Mouse (Mus musculus) macrophage (primary cell): Measurements from ENCODE around the gene Repin1. TPM values are rescaled to one million over a fixed set of nuclear protein-coding genes. Genes with fewer than 3 reads are reported as not detected.

Source experiments
- H3K27ac ChIP-seq: fragments of 350-480 bp; formaldehyde crosslinking; 2 replicates; pipeline ENCODE4 v1.9.0; 2021
- H3K36me3 ChIP-seq: fragments of 350-480 bp; formaldehyde crosslinking; 2 replicates; pipeline ENCODE4 v1.9.0; 2021; ENCODE audit errors: inconsistent target
- H3K4me3 ChIP-seq: fragments of 350-480 bp; formaldehyde crosslinking; 2 replicates; pipeline ENCODE4 v1.9.0; 2021; ENCODE audit errors: inconsistent target
- H3K79me2 ChIP-seq: fragments of 350-480 bp; formaldehyde crosslinking; 2 replicates; pipeline ENCODE4 v1.9.0; 2021; ENCODE audit errors: inconsistent target
- WGBS: methylation state at CpG from one replicate; pipeline ENCODE4 v1.1.7; 2026; ENCODE audit warnings: inconsistent platforms; ENCODE audit not compliant: missing documents; 5-methylcytosine and 5-hydroxymethylcytosine counted together
- polyA plus RNA-seq: library from polyadenylated mRNA; stranded (reverse); fragments of 250-400 nt; gene quantifications from 3 replicates; pipeline ENCODE4 v1.2.4, GENCODE M21; 2018; ENCODE audit warnings: inconsistent platforms

The Repin1 gene
- polyA plus RNA-seq, 1 experiment from 2014 or later: 5.1 TPM

GRCm38 (mm10) chr6:48594043-48594738, 508 bp downstream of the Repin1 start:
- Histone ChIP-seq H3K79me2 (peaks cover 16% of the 10 kb centered on the region; the same call in 1 of the 2 replicates), H3K36me3 (peaks cover 13% of the 10 kb centered on the region; the same call in 1 of the 2 replicates), H3K27ac (peak overlapping the region; percentile 43; the same call in 1 of the 2 replicates), H3K4me3 (peak overlapping the region; percentile 83)
- WGBS: 2% methylated on average over 34 of the region's 41 CpGs

- Histone ChIP-seq H3K4me3 (peak overlapping the region; percentile 83; the same call in 1 of the 2 replicates), H3K36me3 (peaks cover 13% of the 10 kb centered on the region; the same call in 1 of the 2 replicates), H3K79me2 (peaks cover 16% of the 10 kb centered on the region; the same call in 1 of the 2 replicates), H3K27ac (no peak overlapping the region)
- WGBS: 40% methylated on average over 1 of the region's 1 CpGs
Measured at GRCm38 (mm10) chr6:48595278-48595677, 1.6 kb downstream of the Repin1 start.

GRCm38 (mm10) chr6:48596545-48597232, 3.0 kb downstream of the Repin1 start:
- 95% methylated on average over 41 of the region's 45 CpGs for WGBS
- peaks cover 16% of the 10 kb centered on the region; the same call in 1 of the 2 replicates for H3K79me2 ChIP-seq
- no peak overlapping the region for H3K4me3 ChIP-seq
- peaks cover 13% of the 10 kb centered on the region; the same call in 1 of the 2 replicates for H3K36me3 ChIP-seq
- H3K27ac ChIP-seq: no peak overlapping the region

- Histone ChIP-seq H3K36me3 (peaks cover 13% of the 10 kb centered on the region; the same call in 1 of the 2 replicates), H3K4me3 (no peak overlapping the region), H3K27ac (no peak overlapping the region), H3K79me2 (peaks cover 16% of the 10 kb centered on the region; the same call in 1 of the 2 replicates)
- WGBS: 94% methylated on average over 24 of the region's 27 CpGs
Measured at GRCm38 (mm10) chr6:48597233-48597625, 3.5 kb downstream of the Repin1 start.

GRCm38 (mm10) chr6:48600594-48600993, 6.9 kb downstream of the Repin1 start:
- WGBS: 100% methylated on average over 1 of the region's 1 CpGs
- peaks cover 13% of the 10 kb centered on the region; the same call in 1 of the 2 replicates for H3K36me3 ChIP-seq
- no peak overlapping the region for H3K27ac ChIP-seq
- peaks cover under 1% of the 10 kb centered on the region; the same call in 1 of the 2 replicates for H3K79me2 ChIP-seq
- no peak overlapping the region for H3K4me3 ChIP-seq

GRCm38 (mm10) chr6:48601271-48602079, 7.8 kb downstream of the Repin1 start, which contains the start of gene Zfp775:
Gene Zfp775 (plus strand): TSS chr6:48602063.
- Histone ChIP-seq H3K36me3 (peaks cover 13% of the 10 kb centered on the region; the same call in 1 of the 2 replicates), H3K4me3 (peak within 1 kb of the TSS; percentile 74), H3K27ac (peak within 1 kb of the TSS; percentile 54), H3K79me2 (no peaks in the 10 kb centered on the region; the same call in 1 of the 2 replicates)
- 6% methylated on average over 42 of the region's 42 CpGs for whole genome bisulfite sequencing

- Histone ChIP-seq H3K4me3 (peak overlapping the region; percentile 74), H3K36me3 (peaks cover 13% of the 10 kb centered on the region; the same call in 1 of the 2 replicates), H3K79me2 (no peaks in the 10 kb centered on the region), H3K27ac (peak overlapping the region; percentile 37)
- 1% methylated on average over 28 of the region's 28 CpGs for WGBS
Measured at GRCm38 (mm10) chr6:48602080-48602741, 8.5 kb downstream of the Repin1 start.

- Histone ChIP-seq H3K36me3 (no peaks in the 10 kb centered on the region), H3K27ac (no peak overlapping the region), H3K4me3 (no peak overlapping the region), H3K79me2 (no peaks in the 10 kb centered on the region)
- 100% methylated on average over 2 of the region's 2 CpGs for WGBS
Measured at GRCm38 (mm10) chr6:48608124-48608523, 14.4 kb downstream of the Repin1 start.

- 46% methylated on average over 7 of the region's 7 CpGs for WGBS
- H3K4me3 ChIP-seq: no peak overlapping the region
- H3K36me3 ChIP-seq: no peaks in the 10 kb centered on the region
- no peak overlapping the region for H3K27ac ChIP-seq
- H3K79me2 ChIP-seq: no peaks in the 10 kb centered on the region
Measured at GRCm38 (mm10) chr6:48609512-48609911, 15.8 kb downstream of the Repin1 start.

- WGBS: 96% methylated on average over 3 of the region's 3 CpGs
- Histone ChIP-seq H3K79me2 (no peaks in the 10 kb centered on the region), H3K36me3 (no peaks in the 10 kb centered on the region), H3K27ac (no peak overlapping the region), H3K4me3 (no peak overlapping the region)
Measured at GRCm38 (mm10) chr6:48610657-48611056, 17.0 kb downstream of the Repin1 start.

GRCm38 (mm10) chr6:48613464-48613863, 19.8 kb downstream of the Repin1 start:
- H3K27ac ChIP-seq: no peak overlapping the region
- H3K79me2 ChIP-seq: no peaks in the 10 kb centered on the region
- WGBS: 97% methylated on average over 4 of the region's 4 CpGs
- H3K36me3 ChIP-seq: no peaks in the 10 kb centered on the region
- H3K4me3 ChIP-seq: no peak overlapping the region

GRCm38 (mm10) chr6:48614756-48615155, 21.1 kb downstream of the Repin1 start:
- 100% methylated on average over 5 of the region's 5 CpGs for WGBS
- H3K27ac ChIP-seq: no peak overlapping the region
- no peaks in the 10 kb centered on the region for H3K36me3 ChIP-seq
- H3K79me2 ChIP-seq: no peaks in the 10 kb centered on the region
- H3K4me3 ChIP-seq: no peak overlapping the region

GRCm38 (mm10) chr6:48620031-48620430, 26.3 kb downstream of the Repin1 start:
- Histone ChIP-seq H3K36me3 (no peaks in the 10 kb centered on the region), H3K4me3 (no peak overlapping the region), H3K79me2 (no peaks in the 10 kb centered on the region), H3K27ac (no peak overlapping the region)
- 96% methylated on average over 30 of the region's 30 CpGs for WGBS
